7 mouse cellular contexts compared by ENCODE assay signal in the genomic region with DNA sequence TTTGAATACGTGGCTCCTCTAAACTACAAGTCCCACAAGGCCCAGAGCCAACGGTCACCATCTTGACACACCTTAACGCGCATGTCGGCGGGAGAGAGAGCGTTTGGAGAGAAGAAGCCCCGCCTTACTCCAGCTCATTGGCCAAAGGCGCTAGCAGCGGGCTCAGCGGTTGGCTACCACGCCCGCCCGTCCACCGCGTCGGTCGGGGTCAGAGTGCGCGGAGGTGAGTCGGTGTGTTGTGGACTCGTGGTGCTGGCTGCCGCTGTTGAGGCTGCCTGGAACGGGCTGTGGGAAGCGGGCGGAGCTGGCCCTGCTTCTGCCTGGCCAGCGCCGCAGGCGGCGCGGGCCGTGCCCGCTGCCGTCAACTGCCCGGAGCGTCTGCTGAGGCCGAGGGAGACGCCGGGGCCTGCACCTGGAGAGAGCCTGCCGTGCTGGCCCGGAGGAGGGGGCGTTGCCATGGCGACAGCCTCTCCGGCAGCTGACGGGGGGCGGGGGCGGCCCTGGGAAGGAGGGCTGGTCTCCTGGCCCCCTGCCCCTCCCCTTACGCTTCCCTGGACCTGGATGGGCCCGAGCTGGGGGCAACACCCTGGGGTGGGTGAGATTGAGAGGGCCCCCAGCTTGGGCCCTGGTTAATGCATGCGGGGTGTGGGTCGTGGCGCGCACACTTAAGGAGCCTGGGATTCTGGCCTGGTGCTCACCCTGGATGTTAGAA. TPM values are rescaled to one million over a fixed set of nuclear protein-coding genes. Genes with fewer than 3 reads are reported as not detected.
DNase-seq lines count a peak whose midpoint lies in the region; ATAC-seq lines count a peak whose summit lies in the region.

TSS of gene Eri3 (plus strand) at position 226 of the 712 bp plus-strand sequence.

- peak; percentile 99 for DNase-seq in adrenal gland, adult 8-10 months
- peak; percentile 98 for DNase-seq in embryo, embryonic 9.5 days (ENCODE audit: extremely low spot score)
- DNase-seq in gastrocnemius, postnatal 4 days (ENCODE audit: low spot score in 2 of 2): peak; percentile 90 to 96
- peak; percentile 99 for DNase-seq in left cerebral cortex, postnatal 36 days (ENCODE audit: low spot score in 2 of 2)
- DNase-seq in midbrain, embryonic 11.5 days (ENCODE audit: low spot score, missing footprints): peak; percentile 99
- DNase-seq in skeletal muscle tissue, adult 2 months (ENCODE audit: low read depth, low spot score): peak; percentile 97

- H3K27me3 ChIP-seq in intestine, embryonic 16.5 days (replicated peaks; ENCODE audit: control insufficient read depth, insufficient read depth, low read length): no peaks in the 10 kb centered on the region
- no peaks in the 10 kb centered on the region for H3K27me3 ChIP-seq in midbrain, embryonic 11.5 days (ENCODE audit: control insufficient read depth, insufficient read depth, low read length)

- intact Hi-C loops in left cerebral cortex, postnatal 36 days (cut with DNase I): no loop called here

- H3K4me2 ChIP-seq in intestine, embryonic 16.5 days (ENCODE audit: low read depth, low read length): peak within 1 kb of the TSS; percentile 82
- peak within 1 kb of the TSS; percentile 84 for H3K4me2 ChIP-seq in midbrain, embryonic 11.5 days

- H3K4me3 ChIP-seq in intestine, embryonic 16.5 days (ENCODE audit: low read length): peak within 1 kb of the TSS; percentile 92
- peak within 1 kb of the TSS; percentile 63 for H3K4me3 ChIP-seq in midbrain, embryonic 11.5 days (ENCODE audit: low read depth, low read length)

- peaks cover 10% of the 10 kb centered on the region for H3K4me1 ChIP-seq in intestine, embryonic 16.5 days (ENCODE audit: control insufficient read depth, insufficient read depth, low read length)
- peaks cover 8% of the 10 kb centered on the region for H3K4me1 ChIP-seq in midbrain, embryonic 11.5 days (ENCODE audit: control insufficient read depth, insufficient read depth, low read length)

- ATAC-seq in intestine, embryonic 16.5 days: peak; percentile 100
- ATAC-seq in midbrain, embryonic 11.5 days (ENCODE audit: low FRiP score): peak; percentile 99

- peak within 1 kb of the TSS; percentile 92 for H3K9ac ChIP-seq in intestine, embryonic 16.5 days (ENCODE audit: low read depth, low read length)
- peak within 1 kb of the TSS; percentile 80 for H3K9ac ChIP-seq in midbrain, embryonic 11.5 days (ENCODE audit: low read length)

- H3K36me3 ChIP-seq in intestine, embryonic 16.5 days (ENCODE audit: control insufficient read depth, insufficient read depth, low read length): no peaks in the 10 kb centered on the region
- H3K36me3 ChIP-seq in midbrain, embryonic 11.5 days (ENCODE audit: control insufficient read depth, insufficient read depth, low read length): no peaks in the 10 kb centered on the region

- peak within 1 kb of the TSS; percentile 64 for H3K27ac ChIP-seq in intestine, embryonic 16.5 days (ENCODE audit: low read length)
- H3K27ac ChIP-seq in midbrain, embryonic 11.5 days (ENCODE audit: low read depth, low read length): peak within 1 kb of the TSS; percentile 58

- H3K9me3 ChIP-seq in intestine, embryonic 16.5 days (ENCODE audit: control insufficient read depth, low read length): no peaks in the 10 kb centered on the region
- H3K9me3 ChIP-seq in midbrain, embryonic 11.5 days (ENCODE audit: control insufficient read depth, low read length): no peaks in the 10 kb centered on the region

- WGBS in intestine, embryonic 16.5 days: under 1% methylated on average over 52 of the region's 53 CpGs
- under 1% methylated on average over 51 of the region's 53 CpGs for WGBS in midbrain, embryonic 11.5 days

RNA-seq across cellular contexts. Expression of gene Eri3, which starts in this region (rescaled TPM):
- total RNA-seq in adrenal gland, adult 8-10 months (2022): 100 to 1,000 TPM in 1 of 4 experiments, 10 to 100 TPM in 3; 73.0 to 105 (median 81.5) TPM
- 100 to 1,000 TPM in 1 of 2 experiments, 10 to 100 TPM in 1; 98.8 to 101 TPM for total RNA-seq in gastrocnemius, postnatal 4 days (2021)
- 90.6 and 94.4 TPM in 2 replicates for polyA plus RNA-seq in intestine, embryonic 16.5 days (2015; fragmentation: Nextera tagmentation; extraction: Ambion mirVana)
- 100 to 1,000 TPM; 215 to 252 TPM for total RNA-seq in left cerebral cortex, postnatal 36 days (2021)
- polyA plus RNA-seq in midbrain, embryonic 11.5 days (2014; fragmentation: Nextera tagmentation; extraction: Ambion mirVana): 121 and 132 TPM in 2 replicates

Comparison
In these comparisons a context has a peak if more than half of its experiments do, and no peak if none do; other contexts are left out.
1. Peak in every context shown above with its lines: DNase-seq, ATAC-seq, H3K4me3 ChIP-seq and H3K27ac ChIP-seq.